Mouse (Mus musculus) heart, postnatal 4 days (tissue): ENCODE data around the gene Nfatc2. TPM values are rescaled to one million over a fixed set of nuclear protein-coding genes. Genes with fewer than 3 reads are reported as not detected.
A peak's percentile ranks its signal among the peaks of the same experiment; 100 is the strongest.

Experiments used
- DNase-seq: peaks from one replicate; pipeline ENCODE4 v3.0.0; 2021
- total RNA-seq, 2 experiments: library from RNA; stranded (reverse); gene quantifications; 2 replicates each; pipeline ENCODE4 v1.2.3; 2021

Nfatc2 gene
- total RNA-seq, 2 experiments from 2014 or later = 18.8 to 21.3 TPM

- DNase-seq = no peak
These were observed 74.0 kb downstream of the Nfatc2 start for GRCm38 (mm10) chr2:168527430-168527792.

GRCm38 (mm10) chr2:168526547-168527429, 74.7 kb downstream of the Nfatc2 start:
- no peak for DNase-seq

GRCm38 (mm10) chr2:168525391-168526154, 75.9 kb downstream of the Nfatc2 start:
- no peak for DNase-seq

GRCm38 (mm10) chr2:168524905-168525381, 76.5 kb downstream of the Nfatc2 start:
- peak; percentile 98 for DNase-seq

- DNase-seq = no peak
These were observed 79.2 kb downstream of the Nfatc2 start for GRCm38 (mm10) chr2:168522247-168522646.

GRCm38 (mm10) chr2:168520771-168521170, 80.7 kb downstream of the Nfatc2 start:
- no peak for DNase-seq

GRCm38 (mm10) chr2:168519589-168519988, 81.9 kb downstream of the Nfatc2 start:
- DNase-seq = peak; percentile 73

- DNase-seq = peak; percentile 77
These were observed 83.2 kb downstream of the Nfatc2 start for GRCm38 (mm10) chr2:168518256-168518659.

- DNase-seq = no peak
These were observed 83.7 kb downstream of the Nfatc2 start for GRCm38 (mm10) chr2:168517774-168518173.

GRCm38 (mm10) chr2:168516717-168517116, 84.7 kb downstream of the Nfatc2 start:
- DNase-seq = no peak

- DNase-seq = no peak
These were observed 86.0 kb downstream of the Nfatc2 start for GRCm38 (mm10) chr2:168515466-168515865.

GRCm38 (mm10) chr2:168514131-168514530, 87.3 kb downstream of the Nfatc2 start:
- no peak for DNase-seq

GRCm38 (mm10) chr2:168511529-168511928, 89.9 kb downstream of the Nfatc2 start:
- no peak for DNase-seq

- DNase-seq = no peak
These were observed 92.8 kb downstream of the Nfatc2 start for GRCm38 (mm10) chr2:168508469-168509198.

- DNase-seq = no peak
These were observed 96.8 kb downstream of the Nfatc2 start for GRCm38 (mm10) chr2:168504431-168505182.

- no peak for DNase-seq
These were observed 97.7 kb downstream of the Nfatc2 start for GRCm38 (mm10) chr2:168503735-168504134.

GRCm38 (mm10) chr2:168500750-168501149, 100.7 kb downstream of the Nfatc2 start:
- DNase-seq = no peak

GRCm38 (mm10) chr2:168500244-168500643, 101.2 kb downstream of the Nfatc2 start:
- DNase-seq = no peak

- peak; percentile 56 for DNase-seq
These were observed 109.7 kb downstream of the Nfatc2 start for GRCm38 (mm10) chr2:168491791-168492190.

- DNase-seq = no peak
These were observed 111.5 kb downstream of the Nfatc2 start for GRCm38 (mm10) chr2:168489953-168490352.

GRCm38 (mm10) chr2:168488158-168488925, 113.1 kb downstream of the Nfatc2 start:
- DNase-seq = no peak
